Mouse (Mus musculus) CH12.LX (cell line): ENCODE measurements at regions not wholly inside any gene's neighbourhood (a gene's known extent, or its start where the extent isn't known, plus 50 kb on each side); places are given as distances from the start of the nearest gene placed in this dataset.
A peak's percentile ranks its signal among the peaks of the same experiment; 100 is the strongest.

Experiments
- DNase-seq: peaks from one replicate; pipeline ENCODE4 v3.0.0-alpha.2; 2013; ENCODE audit errors: extremely low read depth
- H3K27ac ChIP-seq: 2 replicates; pipeline ENCODE4 v1.5.1; 2012; ENCODE audit warnings: low read depth, mild to moderate bottlenecking, control low read depth, moderate library complexity; ENCODE audit not compliant: insufficient read depth
- H3K27me3 ChIP-seq: replicated peaks from 2 replicates; pipeline ENCODE3; 2012; ENCODE audit warnings: inconsistent platforms
- H3K36me3 ChIP-seq, 2 experiments: replicated peaks in 1 of 2; 2 replicates each; pipeline versions ENCODE3 to v1.6.1; 2012; ENCODE audit warnings: inconsistent platforms in 1 of 2, low read length in 1 of 2, mild to moderate bottlenecking in 1 of 2, mixed read lengths in 1 of 2, moderate library complexity in 1 of 2; ENCODE audit not compliant: control insufficient read depth in 1 of 2, insufficient read depth in 1 of 2
- H3K4me1 ChIP-seq, 2 experiments: 2 replicates each; pipeline ENCODE4 v1.6.1; 2012; ENCODE audit warnings: inconsistent platforms in 1 of 2, moderate library complexity in 1 of 2; ENCODE audit not compliant: insufficient read depth in 2 of 2, control insufficient read depth in 1 of 2
- H3K4me2 ChIP-seq: 2 replicates; pipeline ENCODE4 v1.6.1; 2012; ENCODE audit warnings: low read depth, mild to moderate bottlenecking, control low read depth; ENCODE audit not compliant: poor library complexity, insufficient read depth, severe bottlenecking
- H3K4me3 ChIP-seq, 3 experiments: fragments of 150-350 bp in 1 of 3; sonication (generic) in 1 of 3; replicated peaks in 1 of 3; 2 replicates each; pipeline versions ENCODE3 to v1.5.1; 2011 to 2012; ENCODE audit warnings: low read depth in 2 of 3, low read length in 2 of 3, mild to moderate bottlenecking in 2 of 3, moderate library complexity in 2 of 3, control low read depth in 1 of 3, improper control_type of control experiment in 1 of 3, inconsistent platforms in 1 of 3, mixed read lengths in 1 of 3; ENCODE audit not compliant: poor library complexity in 1 of 3
- H3K79me2 ChIP-seq: replicated peaks from 2 replicates; pipeline ENCODE4 v1.6.1; 2012; ENCODE audit warnings: mild to moderate bottlenecking, moderate library complexity; ENCODE audit not compliant: control insufficient read depth, poor library complexity, insufficient read depth, severe bottlenecking; ENCODE audit errors: extremely low read depth
- H3K9ac ChIP-seq: 2 replicates; pipeline ENCODE4 v1.6.1; 2012; ENCODE audit warnings: low read depth, mild to moderate bottlenecking, control low read depth, moderate library complexity; ENCODE audit not compliant: insufficient read depth
- H3K9me3 ChIP-seq: replicated peaks from 2 replicates; pipeline ENCODE3; 2012; ENCODE audit warnings: low read length, inconsistent platforms, mixed read lengths
- BHLHE40 ChIP-seq: IDR thresholded peaks from 2 replicates; pipeline ENCODE4 v1.6.1; 2011; ENCODE audit warnings: mild to moderate bottlenecking, low read depth, low read length, improper control_type of control experiment
- CTCF ChIP-seq, 2 experiments: IDR thresholded peaks in 1 of 2; conservative IDR thresholded peaks in 1 of 2; 2 replicates each; pipeline ENCODE4 v1.5.1; 2011 to 2012; ENCODE audit warnings: low read depth in 2 of 2, low read length in 2 of 2, improper control_type of control experiment in 1 of 2, inconsistent platforms in 1 of 2, mild to moderate bottlenecking in 1 of 2, moderate library complexity in 1 of 2
- E2F4 ChIP-seq: IDR thresholded peaks from 2 replicates; pipeline ENCODE4 v1.6.1; 2011; ENCODE audit warnings: low read depth, low read length, improper control_type of control experiment; ENCODE audit not compliant: insufficient replicate concordance
- EP300 ChIP-seq: IDR thresholded peaks from 2 replicates; pipeline ENCODE4 v1.6.1; 2011; ENCODE audit warnings: low read length, improper control_type of control experiment
- GABPA ChIP-seq: IDR thresholded peaks from 2 replicates; pipeline ENCODE4 v1.6.1; 2012; ENCODE audit warnings: low read depth, low read length, improper control_type of control experiment, inconsistent platforms; ENCODE audit not compliant: insufficient replicate concordance
- HCFC1 ChIP-seq: IDR thresholded peaks from 2 replicates; pipeline ENCODE4 v1.6.1; 2012; ENCODE audit warnings: low read depth, mild to moderate bottlenecking, inconsistent platforms, low read length, improper control_type of control experiment
- JUN ChIP-seq: IDR thresholded peaks from 2 replicates; pipeline ENCODE4 v1.6.1; 2011; ENCODE audit warnings: low read depth, mild to moderate bottlenecking, low read length, improper control_type of control experiment, moderate library complexity; ENCODE audit not compliant: insufficient read depth
- JUND ChIP-seq: conservative IDR thresholded peaks from 2 replicates; pipeline ENCODE4 v1.6.1; 2011; ENCODE audit warnings: low read depth, low read length, improper control_type of control experiment
- MAFK ChIP-seq: IDR thresholded peaks from 2 replicates; pipeline ENCODE4 v1.6.1; 2011; ENCODE audit warnings: low read length, improper control_type of control experiment; ENCODE audit not compliant: insufficient replicate concordance
- MAX ChIP-seq: IDR thresholded peaks from 2 replicates; pipeline ENCODE4 v1.6.1; 2011; ENCODE audit warnings: low read length, improper control_type of control experiment
- MEF2A ChIP-seq: IDR thresholded peaks from 2 replicates; pipeline ENCODE4 v1.6.1; 2014; ENCODE audit warnings: low read depth, mild to moderate bottlenecking, inconsistent platforms, low read length, improper control_type of control experiment, borderline replicate concordance
- NELFE ChIP-seq: IDR thresholded peaks from 2 replicates; pipeline ENCODE4 v1.6.1; 2011; ENCODE audit warnings: low read depth, low read length, improper control_type of control experiment
- RAD21 ChIP-seq: IDR thresholded peaks from 2 replicates; pipeline ENCODE4 v1.6.1; 2011; ENCODE audit warnings: low read depth, mild to moderate bottlenecking, low read length, improper control_type of control experiment, moderate library complexity
- SMC3 ChIP-seq: IDR thresholded peaks from 2 replicates; pipeline ENCODE4 v1.6.1; 2011; ENCODE audit warnings: low read depth, low read length, improper control_type of control experiment
- TCF12 ChIP-seq: IDR thresholded peaks from 2 replicates; pipeline ENCODE4 v1.6.1; 2014; ENCODE audit warnings: low read depth, mild to moderate bottlenecking, inconsistent platforms, low read length, improper control_type of control experiment
- USF1 ChIP-seq: IDR thresholded peaks from 2 replicates; pipeline ENCODE4 v1.6.1; 2014; ENCODE audit warnings: low read depth, mild to moderate bottlenecking, inconsistent platforms, low read length, improper control_type of control experiment
- USF2 ChIP-seq: conservative IDR thresholded peaks from 2 replicates; pipeline ENCODE4 v1.6.1; 2011; ENCODE audit warnings: low read depth, low read length, improper control_type of control experiment
- ZKSCAN1 ChIP-seq: IDR thresholded peaks from 2 replicates; pipeline ENCODE4 v1.6.1; 2012; ENCODE audit warnings: low read depth, inconsistent platforms, low read length, improper control_type of control experiment, borderline replicate concordance
- dilution Hi-C: fragments of 300-500 bp; cut with MboI; formaldehyde crosslinking; loops from 2 replicates; pipeline ENCODE4 v1.14.3; 2020; ENCODE audit warnings: low sequenced_read_pairs; ENCODE audit not compliant: extremely low pct_unique_long_range_greater_than_20kb, extremely low pct_ligation_motif_present
- in situ Hi-C: fragments of 300-500 bp; cut with MboI; formaldehyde crosslinking; loops from 3 replicates; pipeline ENCODE4 v1.14.3; 2019; ENCODE audit warnings: low sequenced_read_pairs, low pct_ligation_motif_present, low pct_unique_long_range_greater_than_20kb, mixed read lengths

DNA sequence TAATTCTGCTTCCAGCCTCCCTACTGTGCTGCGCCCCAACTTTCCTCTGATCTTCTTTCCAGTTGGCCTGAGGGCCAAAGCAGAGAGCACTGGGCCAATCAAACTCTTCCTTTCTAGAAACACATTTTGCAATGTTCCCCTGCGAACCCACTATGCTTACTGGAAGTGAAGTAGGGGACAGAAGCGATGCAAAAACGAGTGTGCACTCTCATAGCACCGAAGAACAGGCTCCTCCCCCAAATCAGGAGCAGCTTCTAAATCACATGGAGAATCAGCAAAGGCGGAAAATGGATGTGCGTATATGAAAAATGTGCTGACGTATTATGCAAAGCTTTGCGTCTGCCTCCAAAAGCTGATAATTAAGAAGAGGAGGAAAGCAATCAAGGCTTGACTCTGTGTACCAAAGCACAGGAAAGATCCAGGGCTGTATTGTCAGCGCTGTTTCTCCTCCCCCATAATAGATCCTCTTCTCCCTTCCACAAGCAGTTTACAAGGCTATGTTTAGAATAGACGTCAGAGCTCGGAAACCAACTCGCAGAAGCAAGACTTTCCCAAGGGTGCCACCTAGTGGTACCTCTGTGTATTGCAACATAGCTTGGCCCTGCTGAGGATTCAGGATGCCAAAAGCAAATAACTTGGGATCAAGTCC lies 57.5 kb upstream of the Pdk3 start:
- Histone ChIP-seq H3K4me3 (peak overlapping the region in 2 of 3 experiments; percentile 17 to 40), H3K9me3 (no peaks in the 10 kb centered on the region), H3K27me3 (no peaks in the 10 kb centered on the region), H3K4me2 (peak overlapping the region; percentile 61), H3K79me2 (no peaks in the 10 kb centered on the region), H3K4me1 (no peaks in the 10 kb centered on the region; a peak in 2 of 4 replicates), H3K9ac (no peak overlapping the region), H3K27ac (no peak overlapping the region), H3K36me3 (no peaks in the 10 kb centered on the region)
- DNase-seq: peak; percentile 68
- in situ Hi-C loops: loop anchor here (5.0 to 10.0 kb wide), 3 partner anchors 55 to 145 kb away; partner anchors contain the start of gene Pdk3
- TF ChIP-seq CTCF (conservative IDR thresholded peaks at IDR 0.05 in 1 of 2, IDR thresholded peaks at IDR 0.05 in 1 of 2; ENCODE audit: low read depth in 2 of 2, low read length in 2 of 2) (peak; percentile 63 to 79), GABPA (no peak), JUN (peak; percentile 73), ZKSCAN1 (no peak), MAX (no peak), SMC3 (peak; percentile 77), RAD21 (peak; percentile 82), NELFE (no peak), JUND (peak; percentile 54; the same call in 1 of the 2 replicates), MEF2A (peak; percentile 89)
- dilution Hi-C loops: no loop called here

- Histone ChIP-seq H3K79me2 (no peaks in the 10 kb centered on the region), H3K27me3 (no peaks in the 10 kb centered on the region), H3K9ac (no peak overlapping the region), H3K4me2 (no peak overlapping the region), H3K36me3 (no peaks in the 10 kb centered on the region), H3K27ac (no peak overlapping the region), H3K4me3 (no peak overlapping the region), H3K9me3 (no peaks in the 10 kb centered on the region), H3K4me1 (no peaks in the 10 kb centered on the region)
- TF ChIP-seq EP300 (no peak), TCF12 (no peak), GABPA (no peak), BHLHE40 (no peak), USF2 (no peak), SMC3 (no peak), USF1 (no peak), NELFE (no peak), HCFC1 (no peak), RAD21 (peak; percentile 28), E2F4 (no peak), CTCF (conservative IDR thresholded peaks at IDR 0.05 in 1 of 2, IDR thresholded peaks at IDR 0.05 in 1 of 2; ENCODE audit: low read depth in 2 of 2, low read length in 2 of 2) (peak in 1 of 2 experiments; percentile 33; a peak in 2 of 4 replicates), MEF2A (no peak), MAFK (no peak)
- no peak for DNase-seq
- dilution Hi-C loops (no loop called here), in situ Hi-C loops (no loop called here)
Measured at GRCm38 (mm10) chrX:93896838-93897820, 65.1 kb upstream of the Pdk3 start.
